Mouse (Mus musculus) cerebellum, postnatal 25 days (tissue): ENCODE measurements around the gene Hbq1b.
"Not testable (repeated sequence)": the region's sequence is repeated elsewhere in the genome, so short reads cannot be mapped to it uniquely, and the experiment has no call there.

Experiments
- DNase-seq, 2 experiments: peaks; one replicate each; pipeline ENCODE4 v3.0.0; 2021; ENCODE audit warnings: mixed read lengths in 2 of 2

The Hbq1b gene

GRCm38 (mm10) chr11:32268952-32269351 lies 17.8 kb upstream of the Hbq1b start:
- DNase-seq, result no peak

GRCm38 (mm10) chr11:32271178-32271577 lies 15.6 kb upstream of the Hbq1b start:
- no peak for DNase-seq

- DNase-seq, result no peak
Observed at GRCm38 (mm10) chr11:32276347-32276746, 10.4 kb upstream of the Hbq1b start, which contains the start of gene Hba-x. Hba-x (plus strand) TSS chr11:32276400.

GRCm38 (mm10) chr11:32277736-32278457 lies 8.9 kb upstream of the Hbq1b start:
- DNase-seq, result no peak

GRCm38 (mm10) chr11:32278458-32278957 lies 8.3 kb upstream of the Hbq1b start:
- DNase-seq, result no peak

- no peak for DNase-seq
Observed at GRCm38 (mm10) chr11:32280646-32281045, 6.1 kb upstream of the Hbq1b start.

- DNase-seq, result no peak
Observed at GRCm38 (mm10) chr11:32281416-32282144, 5.2 kb upstream of the Hbq1b start.

GRCm38 (mm10) chr11:32283091-32283777 lies 3.5 kb upstream of the Hbq1b start, which contains the start of gene Hba-a1:
Hba-a1 (plus strand) TSS chr11:32283511.
- not testable (repeated sequence) for DNase-seq

- not testable (repeated sequence) for DNase-seq
Observed at GRCm38 (mm10) chr11:32284582-32284981, 2.2 kb upstream of the Hbq1b start.

- DNase-seq, result no peak
Observed at GRCm38 (mm10) chr11:32285031-32285775, 1.6 kb upstream of the Hbq1b start.

- not testable (repeated sequence) for DNase-seq
Observed at GRCm38 (mm10) chr11:32285887-32286286, 878 bp upstream of the Hbq1b start.

GRCm38 (mm10) chr11:32287493-32287825 lies 694 bp downstream of the Hbq1b start:
- peak in 1 of 2 experiments; percentile 13 for DNase-seq

- not testable (repeated sequence) for DNase-seq
Observed at GRCm38 (mm10) chr11:32292819-32293218, 6.1 kb downstream of the Hbq1b start.

- DNase-seq, result not testable (repeated sequence)
Observed at GRCm38 (mm10) chr11:32293479-32293878, 6.7 kb downstream of the Hbq1b start.

GRCm38 (mm10) chr11:32296203-32296602 lies 9.4 kb downstream of the Hbq1b start, which contains the start of gene Hba-a2:
Hba-a2 (plus strand) TSS chr11:32296489.
- DNase-seq, result not testable (repeated sequence)

GRCm38 (mm10) chr11:32297417-32297816 lies 10.7 kb downstream of the Hbq1b start:
- not testable (repeated sequence) for DNase-seq

- no peak for DNase-seq
Observed at GRCm38 (mm10) chr11:32297866-32298531, 11.2 kb downstream of the Hbq1b start.

- no peak for DNase-seq
Observed at GRCm38 (mm10) chr11:32298532-32298918, 11.8 kb downstream of the Hbq1b start.

- DNase-seq, result peak; percentile 76 to 83
Observed at GRCm38 (mm10) chr11:32299865-32300264, 13.1 kb downstream of the Hbq1b start, which contains the start of gene Hbq1a. Hbq1a (plus strand) TSS chr11:32300069.

GRCm38 (mm10) chr11:32300279-32301267 lies 13.8 kb downstream of the Hbq1b start:
- DNase-seq, result no peak
